Mouse (Mus musculus) E14TG2a.4 (cell line): ENCODE measurements around the gene Tmem245.
A peak's percentile ranks its signal among the peaks of the same experiment; 100 is the strongest.

Experiments
- H3K27me3 ChIP-seq: 2 replicates; pipeline ENCODE4 v1.6.1; 2014; ENCODE audit warnings: low read length, control low read depth; ENCODE audit not compliant: insufficient read depth
- H3K36me3 ChIP-seq: 2 replicates; pipeline ENCODE4 v1.6.1; 2014; ENCODE audit warnings: low read length, control low read depth; ENCODE audit not compliant: insufficient read depth
- H3K4me1 ChIP-seq: replicated peaks from 2 replicates; pipeline ENCODE4 v1.6.1; 2014; ENCODE audit warnings: low read depth, low read length, control low read depth
- H3K4me3 ChIP-seq: replicated peaks from 2 replicates; pipeline ENCODE4 v1.5.1; 2014; ENCODE audit warnings: mild to moderate bottlenecking, low read length
- H3K9me3 ChIP-seq: 2 replicates; pipeline ENCODE4 v1.6.1; 2014; ENCODE audit warnings: low read length, control low read depth
- CTCF ChIP-seq: conservative IDR thresholded peaks from 2 replicates; pipeline ENCODE4 v1.5.1; 2014; ENCODE audit warnings: low read length
- NANOG ChIP-seq: IDR thresholded peaks from 2 replicates; pipeline ENCODE4 v1.6.1; 2014; ENCODE audit warnings: borderline replicate concordance, low read length, mixed read lengths
- POU5F1 ChIP-seq: IDR thresholded peaks from 2 replicates; pipeline ENCODE4 v1.6.1; 2014; ENCODE audit warnings: low read length, borderline replicate concordance

Tmem245 gene

GRCm38 (mm10) chr4:56941481-56941880 lies 5.8 kb downstream of the Tmem245 start:
- Histone ChIP-seq H3K9me3 (no peaks in the 10 kb centered on the region), H3K4me1 (peaks cover 89% of the 10 kb centered on the region), H3K27me3 (no peaks in the 10 kb centered on the region), H3K36me3 (peaks cover 64% of the 10 kb centered on the region), H3K4me3 (no peak overlapping the region)
- no peak for TF ChIP-seq NANOG
- no peak for TF ChIP-seq POU5F1
- no peak for TF ChIP-seq CTCF

- peaks cover 69% of the 10 kb centered on the region for H3K36me3 ChIP-seq
- no peaks in the 10 kb centered on the region for H3K9me3 ChIP-seq
- H3K4me3 ChIP-seq: no peak overlapping the region
- H3K4me1 ChIP-seq: peaks cover 91% of the 10 kb centered on the region
- TF ChIP-seq POU5F1 (no peak), CTCF (no peak), NANOG (no peak)
- H3K27me3 ChIP-seq: no peaks in the 10 kb centered on the region
Observed at GRCm38 (mm10) chr4:56937136-56937535, 10.1 kb downstream of the Tmem245 start.

GRCm38 (mm10) chr4:56935327-56935726 lies 11.9 kb downstream of the Tmem245 start:
- Histone ChIP-seq H3K36me3 (peaks cover 75% of the 10 kb centered on the region), H3K27me3 (no peaks in the 10 kb centered on the region), H3K9me3 (no peaks in the 10 kb centered on the region), H3K4me3 (no peak overlapping the region), H3K4me1 (peaks cover 92% of the 10 kb centered on the region)
- TF ChIP-seq CTCF: no peak
- no peak for TF ChIP-seq POU5F1
- no peak for TF ChIP-seq NANOG

GRCm38 (mm10) chr4:56933154-56933553 lies 14.1 kb downstream of the Tmem245 start:
- no peaks in the 10 kb centered on the region for H3K9me3 ChIP-seq
- H3K27me3 ChIP-seq: no peaks in the 10 kb centered on the region
- peaks cover 85% of the 10 kb centered on the region for H3K36me3 ChIP-seq
- TF ChIP-seq NANOG (no peak), CTCF (no peak), POU5F1 (no peak)
- peaks cover 95% of the 10 kb centered on the region for H3K4me1 ChIP-seq
- no peak overlapping the region for H3K4me3 ChIP-seq

- H3K4me3 ChIP-seq: 0 out of 2 replicates have a peak overlapping the region, but pooled peaks have one; percentile 21
- no peaks in the 10 kb centered on the region for H3K9me3 ChIP-seq
- H3K27me3 ChIP-seq: no peaks in the 10 kb centered on the region
- peaks cover 97% of the 10 kb centered on the region for H3K4me1 ChIP-seq
- peaks cover 87% of the 10 kb centered on the region for H3K36me3 ChIP-seq
- TF ChIP-seq POU5F1 (no peak), CTCF (no peak), NANOG (peak; percentile 90)
Observed at GRCm38 (mm10) chr4:56932096-56932495, 15.1 kb downstream of the Tmem245 start.

GRCm38 (mm10) chr4:56930312-56930711 lies 16.9 kb downstream of the Tmem245 start:
- peaks cover 90% of the 10 kb centered on the region for H3K4me1 ChIP-seq
- H3K36me3 ChIP-seq: peaks cover 88% of the 10 kb centered on the region
- TF ChIP-seq CTCF: no peak
- no peaks in the 10 kb centered on the region for H3K27me3 ChIP-seq
- H3K9me3 ChIP-seq: no peaks in the 10 kb centered on the region
- H3K4me3 ChIP-seq: no peak overlapping the region

GRCm38 (mm10) chr4:56926971-56927370 lies 20.3 kb downstream of the Tmem245 start:
- no peak overlapping the region for H3K4me3 ChIP-seq
- no peak for TF ChIP-seq NANOG
- no peak for TF ChIP-seq POU5F1
- TF ChIP-seq CTCF: no peak
- peaks cover 92% of the 10 kb centered on the region for H3K36me3 ChIP-seq
- H3K27me3 ChIP-seq: no peaks in the 10 kb centered on the region
- peaks cover 78% of the 10 kb centered on the region for H3K4me1 ChIP-seq
- no peaks in the 10 kb centered on the region for H3K9me3 ChIP-seq

GRCm38 (mm10) chr4:56922229-56922628 lies 25.0 kb downstream of the Tmem245 start:
- Histone ChIP-seq H3K9me3 (no peaks in the 10 kb centered on the region), H3K27me3 (no peaks in the 10 kb centered on the region), H3K4me1 (peaks cover 31% of the 10 kb centered on the region), H3K4me3 (no peak overlapping the region), H3K36me3 (peaks cover 92% of the 10 kb centered on the region)
- TF ChIP-seq NANOG: no peak
- no peak for TF ChIP-seq CTCF
- TF ChIP-seq POU5F1: no peak

- no peaks in the 10 kb centered on the region for H3K27me3 ChIP-seq
- peaks cover 92% of the 10 kb centered on the region for H3K36me3 ChIP-seq
- TF ChIP-seq POU5F1 (no peak), NANOG (no peak), CTCF (no peak)
- H3K9me3 ChIP-seq: no peaks in the 10 kb centered on the region
- no peak overlapping the region for H3K4me3 ChIP-seq
- H3K4me1 ChIP-seq: peaks cover 23% of the 10 kb centered on the region
Observed at GRCm38 (mm10) chr4:56915732-56916325, 31.4 kb downstream of the Tmem245 start.

GRCm38 (mm10) chr4:56914761-56915160 lies 32.5 kb downstream of the Tmem245 start:
- H3K4me1 ChIP-seq: peaks cover 30% of the 10 kb centered on the region
- H3K4me3 ChIP-seq: no peak overlapping the region
- H3K9me3 ChIP-seq: no peaks in the 10 kb centered on the region
- H3K27me3 ChIP-seq: no peaks in the 10 kb centered on the region
- TF ChIP-seq NANOG: no peak
- no peak for TF ChIP-seq POU5F1
- TF ChIP-seq CTCF: no peak
- peaks cover 92% of the 10 kb centered on the region for H3K36me3 ChIP-seq
